Mouse (Mus musculus) MEL (cell line): ENCODE data around the gene P4ha2. TPM values are rescaled to one million over a fixed set of nuclear protein-coding genes. Genes with fewer than 3 reads are reported as not detected.
A peak's percentile ranks its signal among the peaks of the same experiment; 100 is the strongest.

Source experiments
- DNase-seq: peaks from one replicate; pipeline ENCODE4 v3.0.0; 2011; ENCODE audit warnings: low read depth, low spot score
- H3K27ac ChIP-seq: 2 replicates; pipeline ENCODE4 v1.5.1; 2012; ENCODE audit warnings: low read depth, mild to moderate bottlenecking, control low read depth, low read length, moderate library complexity; ENCODE audit not compliant: control insufficient read depth
- H3K27me3 ChIP-seq, 2 experiments: fragments of 150-350 bp in 1 of 2; sonication (generic) in 1 of 2; 2 replicates each; pipeline ENCODE4 v1.6.1; 2012; ENCODE audit warnings: low read length in 2 of 2, mild to moderate bottlenecking in 2 of 2, improper control_type of control experiment in 1 of 2, moderate library complexity in 1 of 2; ENCODE audit not compliant: insufficient read depth in 2 of 2, control insufficient read depth in 1 of 2
- H3K36me3 ChIP-seq, 2 experiments: 2 replicates each; pipeline ENCODE4 v1.6.1; 2012 to 2014; ENCODE audit warnings: low read length in 2 of 2, improper control_type of control experiment in 1 of 2, inconsistent platforms in 1 of 2, mild to moderate bottlenecking in 1 of 2; ENCODE audit not compliant: insufficient read depth in 2 of 2, control insufficient read depth in 1 of 2
- H3K4me1 ChIP-seq, 2 experiments: fragments of 150-350 bp in 1 of 2; sonication (generic) in 1 of 2; 2 replicates each; pipeline ENCODE4 v1.6.1; 2012; ENCODE audit warnings: low read length in 2 of 2, improper control_type of control experiment in 1 of 2, mild to moderate bottlenecking in 1 of 2; ENCODE audit not compliant: insufficient read depth in 2 of 2, control insufficient read depth in 1 of 2
- H3K4me3 ChIP-seq, 2 experiments: fragments of 150-350 bp in 1 of 2; sonication (generic) in 1 of 2; 2 replicates each; pipeline ENCODE4 v1.5.1; 2012; ENCODE audit warnings: low read depth in 2 of 2, low read length in 2 of 2, mild to moderate bottlenecking in 2 of 2, moderate library complexity in 2 of 2, control low read depth in 1 of 2, improper control_type of control experiment in 1 of 2; ENCODE audit not compliant: control insufficient read depth in 1 of 2, insufficient read depth in 1 of 2
- H3K79me2 ChIP-seq: 2 replicates; pipeline ENCODE4 v1.6.1; 2012; ENCODE audit warnings: mild to moderate bottlenecking, low read length, moderate library complexity; ENCODE audit not compliant: control insufficient read depth, poor library complexity, insufficient read depth
- H3K9ac ChIP-seq: 2 replicates; pipeline ENCODE4 v1.6.1; 2012; ENCODE audit warnings: low read depth, mild to moderate bottlenecking, control low read depth, low read length, moderate library complexity; ENCODE audit not compliant: control insufficient read depth, poor library complexity, severe bottlenecking
- H3K9me3 ChIP-seq: fragments of 150-350 bp; sonication (generic); replicated peaks from 2 replicates; pipeline ENCODE4 v1.6.1; 2012; ENCODE audit warnings: mild to moderate bottlenecking, low read length, improper control_type of control experiment, moderate library complexity; ENCODE audit not compliant: insufficient read depth
- BHLHE40 ChIP-seq: IDR thresholded peaks from 2 replicates; pipeline ENCODE4 v1.6.1; 2012; ENCODE audit warnings: low read depth, mild to moderate bottlenecking, inconsistent platforms, low read length, improper control_type of control experiment, borderline replicate concordance
- CHD2 ChIP-seq: IDR thresholded peaks from 2 replicates; pipeline ENCODE4 v1.6.1; 2011; ENCODE audit warnings: low read length, improper control_type of control experiment
- CTCF ChIP-seq, 3 experiments: IDR thresholded peaks in 2 of 3; conservative IDR thresholded peaks in 1 of 3; 2 replicates each; pipeline ENCODE4 v1.5.1; 2011 to 2012; ENCODE audit warnings: low read length in 3 of 3, low read depth in 2 of 3, mild to moderate bottlenecking in 2 of 3, improper control_type of control experiment in 1 of 3, inconsistent platforms in 1 of 3, mixed read lengths in 1 of 3, moderate library complexity in 1 of 3; ENCODE audit not compliant: control insufficient read depth in 1 of 3, insufficient read depth in 1 of 3, poor library complexity in 1 of 3, severe bottlenecking in 1 of 3
- E2F4 ChIP-seq: IDR thresholded peaks from 2 replicates; pipeline ENCODE4 v1.6.1; 2011; ENCODE audit warnings: low read depth, low read length, improper control_type of control experiment, borderline replicate concordance
- ELF1 ChIP-seq: IDR thresholded peaks from 2 replicates; pipeline ENCODE4 v1.6.1; 2014; ENCODE audit warnings: low read depth, mild to moderate bottlenecking, inconsistent platforms, low read length, improper control_type of control experiment, moderate library complexity
- EP300 ChIP-seq, 2 experiments: IDR thresholded peaks; 2 replicates each; pipeline ENCODE4 v1.6.1; 2011; ENCODE audit warnings: improper control_type of control experiment in 2 of 2, low read length in 2 of 2, low read depth in 1 of 2, mild to moderate bottlenecking in 1 of 2
- ETS1 ChIP-seq: IDR thresholded peaks from 2 replicates; pipeline ENCODE4 v1.6.1; 2012; ENCODE audit warnings: low read depth, mild to moderate bottlenecking, inconsistent platforms, low read length, improper control_type of control experiment, moderate library complexity
- GABPA ChIP-seq: IDR thresholded peaks from 2 replicates; pipeline ENCODE4 v1.6.1; 2012; ENCODE audit warnings: low read depth, mild to moderate bottlenecking, inconsistent platforms, low read length, improper control_type of control experiment, moderate library complexity
- GATA1 ChIP-seq: IDR thresholded peaks from 2 replicates; pipeline ENCODE4 v1.6.1; 2011; ENCODE audit warnings: low read depth, low read length, improper control_type of control experiment
- JUND ChIP-seq: IDR thresholded peaks from 2 replicates; pipeline ENCODE4 v1.6.1; 2011; ENCODE audit warnings: low read depth, mild to moderate bottlenecking, improper control_type of control experiment, low read length
- KAT2A ChIP-seq: conservative IDR thresholded peaks from 2 replicates; pipeline ENCODE4 v1.6.1; 2012; ENCODE audit warnings: low read depth, low read length, improper control_type of control experiment, inconsistent platforms
- MAX ChIP-seq: IDR thresholded peaks from 2 replicates; pipeline ENCODE4 v1.6.1; 2011; ENCODE audit warnings: low read length, improper control_type of control experiment
- MAZ ChIP-seq: IDR thresholded peaks from 2 replicates; pipeline ENCODE4 v1.6.1; 2012; ENCODE audit warnings: low read depth, mild to moderate bottlenecking, inconsistent platforms, low read length, improper control_type of control experiment
- MEF2A ChIP-seq: IDR thresholded peaks from 2 replicates; pipeline ENCODE4 v1.6.1; 2014; ENCODE audit warnings: low read depth, mild to moderate bottlenecking, inconsistent platforms, low read length, improper control_type of control experiment; ENCODE audit not compliant: poor library complexity, insufficient replicate concordance, severe bottlenecking; ENCODE audit errors: extremely low read depth
- MYC ChIP-seq: IDR thresholded peaks from 2 replicates; pipeline ENCODE4 v1.6.1; 2011; ENCODE audit warnings: low read depth, mild to moderate bottlenecking, low read length, improper control_type of control experiment, moderate library complexity
- NELFE ChIP-seq: IDR thresholded peaks from 2 replicates; pipeline ENCODE4 v1.6.1; 2011; ENCODE audit warnings: low read depth, low read length, improper control_type of control experiment
- POLR2A ChIP-seq, 2 experiments: IDR thresholded peaks; 2 replicates each; pipeline ENCODE4 v1.6.1; 2011 to 2012; ENCODE audit warnings: low read length in 2 of 2, mild to moderate bottlenecking in 2 of 2, control low read depth in 1 of 2, improper control_type of control experiment in 1 of 2, low read depth in 1 of 2, moderate library complexity in 1 of 2; ENCODE audit not compliant: control insufficient read depth in 1 of 2, insufficient read depth in 1 of 2, poor library complexity in 1 of 2
- POLR2AphosphoS2 ChIP-seq: IDR thresholded peaks from 2 replicates; pipeline ENCODE4 v1.6.1; 2011; ENCODE audit warnings: low read length, improper control_type of control experiment
- POLR2AphosphoS5 ChIP-seq: IDR thresholded peaks from 2 replicates; pipeline ENCODE4 v1.6.1; 2012; ENCODE audit warnings: low read depth, borderline replicate concordance, mild to moderate bottlenecking, inconsistent platforms, low read length, moderate library complexity, mixed read lengths
- RAD21 ChIP-seq: IDR thresholded peaks from 2 replicates; pipeline ENCODE4 v1.6.1; 2011; ENCODE audit warnings: mild to moderate bottlenecking, low read depth, low read length, improper control_type of control experiment
- RCOR1 ChIP-seq: IDR thresholded peaks from 2 replicates; pipeline ENCODE4 v1.6.1; 2012; ENCODE audit warnings: low read depth, mild to moderate bottlenecking, inconsistent platforms, low read length, improper control_type of control experiment
- SIN3A ChIP-seq: IDR thresholded peaks from 2 replicates; pipeline ENCODE4 v1.6.1; 2012; ENCODE audit warnings: low read length, improper control_type of control experiment, inconsistent platforms
- TAL1 ChIP-seq: IDR thresholded peaks from 2 replicates; pipeline ENCODE4 v1.6.1; 2012; ENCODE audit warnings: mild to moderate bottlenecking, inconsistent platforms, low read length, moderate library complexity, mixed read lengths
- TBP ChIP-seq: IDR thresholded peaks from 2 replicates; pipeline ENCODE4 v1.8.0; 2011; ENCODE audit warnings: low read depth, low read length, improper control_type of control experiment
- UBTF ChIP-seq: IDR thresholded peaks from 2 replicates; pipeline ENCODE4 v1.6.1; 2012; ENCODE audit warnings: low read depth, mild to moderate bottlenecking, inconsistent platforms, low read length, improper control_type of control experiment, moderate library complexity, borderline replicate concordance; ENCODE audit not compliant: insufficient read depth
- USF1 ChIP-seq: IDR thresholded peaks from 2 replicates; pipeline ENCODE4 v1.6.1; 2014; ENCODE audit warnings: low read depth, mild to moderate bottlenecking, inconsistent platforms, low read length, improper control_type of control experiment, moderate library complexity
- USF2 ChIP-seq, 2 experiments: IDR thresholded peaks; 2 replicates each; pipeline ENCODE4 v1.6.1; 2011 to 2012; ENCODE audit warnings: improper control_type of control experiment in 2 of 2, low read length in 2 of 2, borderline replicate concordance in 1 of 2, inconsistent platforms in 1 of 2, low read depth in 1 of 2, mild to moderate bottlenecking in 1 of 2; ENCODE audit not compliant: insufficient read depth in 1 of 2
- ZC3H11A ChIP-seq: IDR thresholded peaks from 2 replicates; pipeline ENCODE4 v1.6.1; 2012; ENCODE audit warnings: low read depth, mild to moderate bottlenecking, inconsistent platforms, low read length, improper control_type of control experiment
- ZKSCAN1 ChIP-seq: IDR thresholded peaks from 2 replicates; pipeline ENCODE4 v1.6.1; 2012; ENCODE audit warnings: low read depth, mild to moderate bottlenecking, inconsistent platforms, low read length, improper control_type of control experiment, moderate library complexity
- polyA plus RNA-seq, 2 experiments: library from polyadenylated mRNA; stranded (reverse) in 1 of 2; unstranded in 1 of 2; fragments of >175 nt in 1 of 2; fragments of >200 nt in 1 of 2; gene quantifications; 2 replicates each; pipeline versions ENCODE4 v1.2.1 to v1.2.4; 2012; ENCODE audit warnings: low replicate concordance in 2 of 2, low read depth in 1 of 2; ENCODE audit not compliant: insufficient read length in 2 of 2, insufficient read depth in 1 of 2, missing spikeins in 1 of 2
- total RNA-seq: library from RNA; depleted of rRNA; stranded (reverse); fragments of 300-350 nt; gene quantifications from 2 replicates; pipeline ENCODE4 v1.2.3, GENCODE M21; 2012

The P4ha2 gene
- total and polyA plus RNA-seq, 3 experiments = 18.6 to 57.8 TPM; not detected in 1

GRCm38 (mm10) chr11:54171175-54171574 lies 71.3 kb downstream of the P4ha2 start:
- Histone ChIP-seq H3K4me1 (peaks cover 10 to 18% of the 10 kb centered on the region in 2 experiments), H3K27ac (peak overlapping the region; percentile 43), H3K36me3 (peaks cover 0 to 19% of the 10 kb centered on the region in 2 experiments; a peak in 2 of 4 replicates), H3K79me2 (no peaks in the 10 kb centered on the region), H3K27me3 (no peaks in the 10 kb centered on the region), H3K9me3 (no peaks in the 10 kb centered on the region), H3K9ac (0 out of 2 replicates have a peak overlapping the region, but pooled peaks have one; percentile 12)
- DNase-seq = peak; percentile 62
- no peak for TF ChIP-seq ZC3H11A
- TF ChIP-seq KAT2A = no peak
- no peak for TF ChIP-seq GABPA
- no peak for TF ChIP-seq NELFE
- TF ChIP-seq RCOR1 = no peak
- TF ChIP-seq CHD2 = no peak
- TF ChIP-seq JUND = no peak
- TF ChIP-seq ZKSCAN1 = no peak
- TF ChIP-seq ELF1 = 0 out of 2 replicates have a peak, but pooled peaks have one; percentile 9
- TF ChIP-seq SIN3A = peak; percentile 15; the same call in 1 of the 2 replicates
- TF ChIP-seq UBTF = no peak
- TF ChIP-seq POLR2AphosphoS2 = no peak
- TF ChIP-seq ETS1 = no peak
- no peak for TF ChIP-seq MAX
- peak; percentile 4 to 67; a peak in 3 of 4 replicates for TF ChIP-seq EP300 (IDR thresholded peaks at IDR 0.05; ENCODE audit: low read depth in 1 of 2, low read length in 2 of 2)
- TF ChIP-seq RAD21 = no peak
- TF ChIP-seq TAL1 = no peak
- no peak for TF ChIP-seq CTCF (IDR thresholded peaks at IDR 0.05 in 2 of 3, conservative IDR thresholded peaks at IDR 0.05 in 1 of 3; ENCODE audit: control insufficient read depth in 1 of 3, insufficient read depth in 1 of 3, low read depth in 2 of 3, low read length in 3 of 3, poor library complexity in 1 of 3, severe bottlenecking in 1 of 3)
- TF ChIP-seq GATA1 = no peak
- TF ChIP-seq USF1 = no peak
- no peak for TF ChIP-seq MYC
- TF ChIP-seq USF2 (IDR thresholded peaks at IDR 0.05; ENCODE audit: borderline replicate concordance in 1 of 2, insufficient read depth in 1 of 2, low read depth in 1 of 2, low read length in 2 of 2) = no peak
- TF ChIP-seq, all 39 proteins: peak for 3
- peak overlapping the region in 1 of 2 experiments; percentile 25; a peak in 1 of 4 replicates for H3K4me3 ChIP-seq

- Histone ChIP-seq H3K4me1 (peaks cover 13 to 18% of the 10 kb centered on the region in 2 experiments), H3K79me2 (no peaks in the 10 kb centered on the region), H3K27me3 (no peaks in the 10 kb centered on the region), H3K27ac (no peak overlapping the region), H3K9me3 (no peaks in the 10 kb centered on the region), H3K36me3 (peaks cover 0 to 19% of the 10 kb centered on the region in 2 experiments; a peak in 2 of 4 replicates), H3K4me3 (no peak overlapping the region), H3K9ac (no peak overlapping the region)
- peak; percentile 52 for DNase-seq
- TF ChIP-seq MAZ (no peak), BHLHE40 (no peak), TBP (no peak), POLR2AphosphoS5 (no peak), JUND (no peak), MAX (no peak), ETS1 (no peak), ZKSCAN1 (no peak), POLR2A (IDR thresholded peaks at IDR 0.05; ENCODE audit: control insufficient read depth in 1 of 2, insufficient read depth in 1 of 2, low read depth in 1 of 2, low read length in 2 of 2, poor library complexity in 1 of 2) (no peak), E2F4 (no peak), NELFE (no peak), MYC (no peak), MEF2A (no peak), USF2 (IDR thresholded peaks at IDR 0.05; ENCODE audit: borderline replicate concordance in 1 of 2, insufficient read depth in 1 of 2, low read depth in 1 of 2, low read length in 2 of 2) (no peak), ZC3H11A (no peak)
Measured at GRCm38 (mm10) chr11:54174226-54174625, 74.3 kb downstream of the P4ha2 start.
